Mouse (Mus musculus): ENCODE results near the gene Nptn.

Gene Nptn

DNA sequence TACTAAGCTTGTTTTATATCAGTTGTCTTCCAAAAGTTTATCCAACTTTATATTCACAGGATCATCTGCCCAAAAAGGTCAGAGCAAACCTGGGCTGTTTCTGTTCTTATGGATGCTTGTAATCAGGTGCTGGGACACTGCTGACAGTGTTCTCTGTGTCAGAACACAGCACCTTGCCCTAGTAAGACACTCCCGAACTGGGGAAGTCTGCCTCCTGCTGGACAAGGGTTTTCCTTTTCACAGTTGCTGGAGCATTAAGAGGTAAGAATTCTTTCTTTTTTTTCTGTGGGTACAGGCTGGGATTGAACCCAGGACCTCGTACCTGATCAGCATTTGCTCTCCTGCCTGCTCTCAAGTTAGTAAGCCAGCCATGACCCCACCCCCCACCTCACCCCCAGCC is 74.4 kb downstream of the Nptn start:
- DNase-seq (ENCODE audit: low read depth), result peak; percentile 25

GRCm38 (mm10) chr9:58656824-58657223 is 74.8 kb downstream of the Nptn start:
- no peak for DNase-seq (ENCODE audit: low read depth)

DNA sequence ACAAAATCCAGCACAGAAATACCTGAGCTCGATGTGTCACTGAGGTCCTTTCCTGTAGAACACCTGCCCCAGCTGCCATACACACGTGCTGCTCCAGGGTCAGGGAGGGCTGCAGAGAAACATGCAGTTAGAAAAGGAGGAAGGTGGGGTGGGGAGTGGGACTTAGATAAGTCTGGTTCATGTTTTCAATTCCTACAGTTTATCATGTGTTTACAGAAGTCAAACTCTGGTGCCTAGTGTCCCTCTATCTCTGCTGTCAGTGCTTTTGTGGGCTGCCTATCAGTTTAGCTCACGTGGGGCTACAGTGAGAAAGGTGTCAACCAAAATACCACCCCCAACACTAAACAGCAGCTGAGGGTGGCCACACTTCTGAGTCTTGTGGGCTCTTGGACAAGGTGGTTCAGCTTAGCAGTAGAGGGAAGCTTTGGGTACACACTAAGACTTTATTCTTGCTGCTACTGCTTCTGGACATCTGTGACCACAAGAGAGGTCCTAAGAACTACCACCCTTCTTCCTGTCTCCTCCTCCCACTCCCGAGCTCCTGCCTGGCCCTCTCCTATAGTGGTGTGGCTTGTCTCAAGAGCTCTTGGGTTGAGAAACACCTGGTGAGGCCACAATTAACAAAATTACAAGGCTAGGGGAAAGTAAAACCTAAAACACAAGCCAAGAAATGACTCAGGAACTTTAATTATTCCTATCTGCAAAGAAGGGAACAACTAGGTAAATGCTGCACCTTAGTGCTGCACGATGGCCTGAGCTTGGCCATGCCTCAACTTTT is 75.9 kb downstream of the Nptn start:
- peak; percentile 33 for DNase-seq (ENCODE audit: low read depth)

DNA sequence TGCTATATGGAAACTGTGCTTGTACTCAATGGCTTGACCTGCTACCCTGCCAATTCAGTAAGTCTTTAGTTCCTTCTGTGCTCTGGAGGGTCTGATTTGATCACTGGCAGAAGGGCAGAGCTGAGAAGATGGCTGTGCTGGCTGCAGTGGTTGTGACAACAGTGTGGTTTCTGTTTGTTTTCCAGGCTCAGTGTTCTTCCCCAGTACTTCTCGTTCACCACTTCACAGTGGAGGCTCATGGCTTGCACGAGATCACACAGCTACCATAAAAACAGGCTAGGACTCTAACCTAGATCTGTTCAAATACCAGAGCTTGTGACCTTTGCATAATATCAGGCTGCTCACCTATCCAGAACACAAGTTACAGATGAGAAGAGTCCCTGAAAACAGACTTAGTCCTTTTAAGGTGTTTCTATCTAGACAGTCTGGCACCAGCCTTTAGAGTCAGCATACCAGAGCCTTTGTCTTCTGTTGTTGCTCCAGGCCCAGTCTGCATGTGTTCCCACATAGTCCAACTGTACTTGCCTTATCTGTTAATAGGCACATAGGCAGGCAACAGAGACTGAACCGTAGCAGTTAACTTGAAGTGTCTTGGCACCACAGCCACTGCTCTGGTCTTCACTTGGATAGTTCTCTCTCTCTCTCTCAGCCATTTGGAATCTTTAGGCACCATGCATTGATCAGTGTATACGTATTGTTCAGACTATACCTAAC is 76.7 kb downstream of the Nptn start:
- no peak for DNase-seq (ENCODE audit: low read depth)

DNA sequence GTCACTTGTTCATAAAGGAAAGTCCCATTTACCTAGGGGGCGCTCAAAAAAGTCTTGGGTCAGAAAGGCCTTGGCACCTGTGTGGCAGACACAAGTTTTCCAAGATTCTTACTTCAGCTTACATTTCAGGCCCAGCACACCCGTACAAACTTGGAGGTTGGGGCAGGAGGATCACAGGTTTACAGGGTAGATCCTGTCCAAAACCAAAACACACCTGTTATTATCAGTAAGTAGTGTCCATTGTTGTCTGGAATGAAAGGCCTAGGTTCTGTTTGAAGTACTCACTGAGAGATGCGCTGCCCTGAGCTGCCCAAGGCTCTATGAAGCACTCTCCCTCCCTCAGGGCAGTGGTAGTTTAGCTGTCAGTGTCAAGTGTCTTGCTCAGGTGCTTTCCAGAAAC is 77.3 kb downstream of the Nptn start:
- no peak for DNase-seq (ENCODE audit: low read depth)

GRCm38 (mm10) chr9:58659989-58660388 is 77.9 kb downstream of the Nptn start:
- no peak for DNase-seq (ENCODE audit: low read depth)

DNA sequence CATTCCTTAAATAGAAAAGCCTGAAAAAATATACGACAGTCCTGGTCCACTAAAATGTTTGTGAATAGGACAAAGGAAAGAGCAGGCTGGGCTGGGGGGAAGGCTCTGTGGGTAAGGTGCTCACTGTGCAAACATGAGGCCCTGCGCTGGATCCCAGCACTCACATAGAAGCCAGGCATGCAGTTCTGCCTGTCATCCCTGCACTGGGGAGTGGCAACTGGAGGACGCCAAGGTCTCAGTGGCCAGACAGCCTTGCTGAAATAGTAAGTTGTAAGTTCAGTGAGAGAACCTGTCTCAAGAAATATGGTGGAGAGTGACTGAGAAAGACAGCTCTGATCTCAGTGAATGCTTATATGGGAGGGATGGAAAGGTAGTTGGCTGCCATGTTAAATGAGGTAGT is 78.6 kb downstream of the Nptn start:
- DNase-seq (ENCODE audit: low read depth), result no peak

DNA sequence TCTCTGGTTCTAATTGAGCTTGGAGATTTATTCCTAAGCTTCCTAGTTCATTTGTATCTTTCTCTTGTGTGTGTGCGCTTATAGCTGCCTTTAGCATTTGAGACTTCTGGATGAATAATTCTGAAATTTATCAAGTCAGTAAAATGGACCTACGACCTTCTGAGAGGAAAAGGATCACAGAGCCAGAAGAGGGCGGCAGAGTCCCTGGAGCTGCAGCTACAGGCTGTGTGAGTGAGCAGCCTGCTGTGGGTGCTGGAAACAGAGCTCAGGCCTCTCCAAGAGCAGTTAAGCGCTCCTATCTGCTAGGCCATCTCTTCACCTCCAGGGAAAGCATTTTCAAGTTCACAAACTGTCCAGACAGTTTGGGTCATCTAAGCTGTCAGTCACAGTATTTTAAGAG is 80.0 kb downstream of the Nptn start:
- DNase-seq (ENCODE audit: low read depth), result no peak

GRCm38 (mm10) chr9:58662791-58663190 is 80.8 kb downstream of the Nptn start:
- no peak for DNase-seq (ENCODE audit: low read depth)

DNA sequence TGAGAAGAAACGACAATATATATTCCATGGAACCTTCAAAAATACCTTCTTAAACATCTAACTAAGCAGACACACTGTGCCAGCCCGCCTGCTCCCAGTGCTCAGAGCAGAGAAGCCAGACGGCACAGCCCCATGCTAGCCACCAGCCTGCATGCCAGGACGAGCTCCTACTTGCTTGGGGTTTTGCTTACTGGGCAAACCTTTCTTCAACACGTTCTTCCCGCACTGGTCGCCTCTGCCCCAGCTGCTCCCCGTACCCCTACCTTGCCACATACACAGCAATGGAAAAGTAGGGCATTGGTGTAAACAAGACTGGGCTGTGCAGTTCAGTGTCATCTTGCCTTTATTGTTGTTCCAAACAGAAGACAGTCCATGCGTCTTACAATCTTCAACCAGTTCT is 83.5 kb downstream of the Nptn start:
- DNase-seq (ENCODE audit: low read depth), result no peak

- no peak for DNase-seq (ENCODE audit: low read depth)
Observed at GRCm38 (mm10) chr9:58666191-58666590, 84.2 kb downstream of the Nptn start.

GRCm38 (mm10) chr9:58667244-58667643 is 85.2 kb downstream of the Nptn start:
- no peak for DNase-seq (ENCODE audit: low read depth)

DNA sequence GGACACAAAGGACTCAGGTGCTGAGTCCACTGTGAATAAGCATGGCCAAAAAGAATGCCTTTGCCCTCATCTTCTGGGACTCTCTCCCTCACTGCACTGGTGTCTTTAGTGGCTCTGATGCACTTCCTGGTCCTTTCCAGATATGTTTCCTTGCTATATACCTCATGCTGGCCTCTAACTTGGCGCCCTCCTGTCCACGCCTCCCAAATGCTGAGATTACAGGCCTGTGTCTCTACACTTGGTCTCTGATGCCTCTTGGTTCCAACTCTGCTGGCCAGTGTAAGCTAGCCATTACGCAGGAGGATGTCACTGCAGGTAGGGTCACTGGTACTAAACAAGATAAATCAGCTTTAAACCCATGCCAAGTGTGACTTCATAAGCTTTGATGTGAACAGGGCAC is 86.1 kb downstream of the Nptn start:
- DNase-seq (ENCODE audit: low read depth), result no peak

- DNase-seq (ENCODE audit: low read depth), result no peak
Observed at GRCm38 (mm10) chr9:58669071-58669470, 87.0 kb downstream of the Nptn start.

GRCm38 (mm10) chr9:58669819-58670218 is 87.8 kb downstream of the Nptn start:
- DNase-seq (ENCODE audit: low read depth), result no peak

- DNase-seq (ENCODE audit: low read depth), result no peak
Observed at GRCm38 (mm10) chr9:58672474-58672873, 90.4 kb downstream of the Nptn start.

GRCm38 (mm10) chr9:58674736-58675135 is 92.7 kb downstream of the Nptn start:
- no peak for DNase-seq (ENCODE audit: low read depth)

- DNase-seq (ENCODE audit: low read depth), result no peak
Observed at GRCm38 (mm10) chr9:58675371-58675770, 93.3 kb downstream of the Nptn start.

DNA sequence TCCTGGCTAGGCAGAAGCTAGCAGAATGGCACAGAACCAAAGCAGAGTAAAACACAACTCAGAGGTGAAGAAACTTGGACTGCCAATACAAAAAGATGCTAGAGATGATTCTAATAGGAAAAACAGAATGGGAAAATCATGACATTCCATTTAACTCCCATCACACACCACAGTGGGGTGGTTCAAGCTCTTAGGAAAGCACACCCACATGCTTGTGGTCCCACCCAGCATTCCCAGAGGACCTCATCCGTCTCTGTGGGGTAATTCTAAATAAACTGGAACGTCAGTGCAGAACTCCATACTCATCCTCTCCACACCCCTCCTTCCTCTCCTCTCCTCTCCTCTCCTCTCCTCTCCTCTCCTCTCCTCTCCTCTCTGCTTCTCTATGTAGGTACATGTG is 99.4 kb downstream of the Nptn start:
- DNase-seq (ENCODE audit: low read depth), result no peak

- no peak for DNase-seq (ENCODE audit: low read depth)
Observed at GRCm38 (mm10) chr9:58682106-58682505, 100.1 kb downstream of the Nptn start.

- DNase-seq (ENCODE audit: low read depth), result no peak
Observed at GRCm38 (mm10) chr9:58683372-58683771, 101.3 kb downstream of the Nptn start.

- DNase-seq (ENCODE audit: low read depth), result no peak
Observed at GRCm38 (mm10) chr9:58685290-58685689, 103.2 kb downstream of the Nptn start.

- no peak for DNase-seq (ENCODE audit: low read depth)
Observed at GRCm38 (mm10) chr9:58688076-58688475, 106.0 kb downstream of the Nptn start.

DNA sequence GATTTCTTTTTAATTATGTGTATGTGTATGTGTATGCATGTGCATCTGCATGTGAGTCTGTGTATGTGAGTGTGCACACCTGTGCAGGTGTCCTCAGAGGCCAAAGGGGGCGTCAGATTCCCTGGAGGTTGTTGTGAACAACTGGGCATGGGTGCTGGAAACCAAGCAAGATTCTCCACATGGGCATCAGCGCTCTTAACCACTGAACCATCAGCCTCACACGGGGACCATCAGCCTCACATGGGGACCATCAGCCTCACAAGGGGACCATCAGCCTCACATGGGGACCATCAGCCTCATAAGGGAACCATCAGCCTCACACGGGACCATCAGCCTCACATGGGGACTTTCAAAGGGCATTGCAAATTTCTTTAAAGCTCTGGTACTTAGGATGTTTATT is 108.7 kb downstream of the Nptn start:
- no peak for DNase-seq (ENCODE audit: low read depth)

Data from c-Kit-positive CD71-negative TER-119-negative erythroid progenitor cells, embryonic 14.5 days (primary cell).